In the genomic region with DNA sequence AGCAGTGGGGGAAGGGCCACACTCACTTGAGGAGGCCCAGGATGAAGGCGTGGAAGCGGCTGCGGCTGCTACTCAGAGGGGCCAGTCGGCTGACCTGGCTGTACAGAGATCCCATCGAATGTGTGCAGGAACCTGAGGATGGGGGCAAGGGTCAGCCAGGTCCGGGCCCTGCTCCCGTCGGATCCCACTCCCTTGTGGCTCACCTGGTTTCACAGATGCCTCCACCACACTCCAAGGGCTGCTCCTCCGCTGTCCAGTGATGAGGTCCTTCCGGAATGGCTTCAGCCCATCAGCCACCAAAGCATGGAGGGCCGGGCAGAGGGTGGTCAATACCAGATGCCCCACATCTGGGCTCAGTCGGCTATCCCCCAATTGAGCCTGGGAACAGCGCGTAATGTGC, we compare ENCODE assay signal across 7 mouse cellular contexts. TPM values are rescaled to one million over a fixed set of nuclear protein-coding genes. Genes with fewer than 3 reads are reported as not detected.
DNase-seq lines count a peak whose midpoint lies in the region; ATAC-seq and TF ChIP-seq lines count a peak whose summit lies in the region.

No protein-coding gene starts in this region.

- H3K27me3 ChIP-seq in forebrain, embryonic 12.5 days, result peaks cover 44% of the 10 kb centered on the region
- H3K27me3 ChIP-seq in intestine, postnatal 0 days (replicated peaks; ENCODE audit: control insufficient read depth, insufficient read depth, low read length), result no peaks in the 10 kb centered on the region
- peaks cover 14% of the 10 kb centered on the region; the same call in 1 of the 2 replicates for H3K27me3 ChIP-seq in neural tube, embryonic 13.5 days

- H3K9me3 ChIP-seq in forebrain, embryonic 12.5 days, result no peaks in the 10 kb centered on the region
- no peaks in the 10 kb centered on the region for H3K9me3 ChIP-seq in intestine, postnatal 0 days (ENCODE audit: control insufficient read depth)
- H3K9me3 ChIP-seq in neural tube, embryonic 13.5 days, result no peaks in the 10 kb centered on the region

- no peak overlapping the region for H3K9ac ChIP-seq in forebrain, embryonic 12.5 days
- H3K9ac ChIP-seq in intestine, postnatal 0 days (ENCODE audit: low read depth, low read length), result 0 out of 2 replicates have a peak overlapping the region, but pooled peaks have one; percentile 76
- H3K9ac ChIP-seq in neural tube, embryonic 13.5 days, result peak overlapping the region; percentile 92; the same call in 1 of the 2 replicates

- DNase-seq in lung, adult 2 months, result no peak
- no peak for DNase-seq in lung, postnatal 25 days (ENCODE audit: low spot score)
- DNase-seq in left cerebral cortex, adult 18-20 months (ENCODE audit: low spot score in 2 of 2), result no peak
- DNase-seq in frontal cortex, postnatal 36 days (ENCODE audit: low spot score in 2 of 2), result no peak

- H3K4me2 ChIP-seq in forebrain, embryonic 12.5 days, result peak overlapping the region; percentile 98
- H3K4me2 ChIP-seq in intestine, postnatal 0 days (replicated peaks; ENCODE audit: low read depth), result peak overlapping the region; percentile 100
- peak overlapping the region; percentile 94 for H3K4me2 ChIP-seq in neural tube, embryonic 13.5 days

- ATAC-seq in forebrain, embryonic 12.5 days (ENCODE audit: low FRiP score), result no peak
- ATAC-seq in intestine, postnatal 0 days, result no peak
- no peak for ATAC-seq in neural tube, embryonic 13.5 days (ENCODE audit: low read depth)

- WGBS in lung, adult 2 months, result 49% methylated on average over 14 of the region's 14 CpGs
- WGBS in forebrain, embryonic 12.5 days, result 71% methylated on average over 14 of the region's 14 CpGs
- 42% methylated on average over 14 of the region's 14 CpGs for WGBS in intestine, postnatal 0 days
- WGBS in neural tube, embryonic 13.5 days, result 64% methylated on average over 14 of the region's 14 CpGs

- H3K4me1 ChIP-seq in lung, adult 2 months (ENCODE audit: control insufficient read depth, insufficient read depth, low read length), result peaks cover 13% of the 10 kb centered on the region
- peaks cover 51% of the 10 kb centered on the region for H3K4me1 ChIP-seq in forebrain, embryonic 12.5 days
- peaks cover 11% of the 10 kb centered on the region; the same call in 1 of the 2 replicates for H3K4me1 ChIP-seq in intestine, postnatal 0 days (replicated peaks; ENCODE audit: control insufficient read depth, insufficient read depth, low read length)
- H3K4me1 ChIP-seq in neural tube, embryonic 13.5 days (replicated peaks), result peaks cover 51% of the 10 kb centered on the region

- H3K27ac ChIP-seq in forebrain, embryonic 12.5 days, result no peak overlapping the region
- H3K27ac ChIP-seq in intestine, postnatal 0 days (ENCODE audit: low read depth, low read length), result 0 out of 2 replicates have a peak overlapping the region, but pooled peaks have one; percentile 92
- no peak overlapping the region for H3K27ac ChIP-seq in neural tube, embryonic 13.5 days (replicated peaks)

- TF ChIP-seq CTCF in lung, adult 2 months (IDR thresholded peaks at IDR 0.05; ENCODE audit: insufficient read depth, low read length), result no peak
- TF ChIP-seq CTCF in intestine, postnatal 0 days (IDR thresholded peaks at IDR 0.05; ENCODE audit: low read depth), result no peak

- no peak for TF ChIP-seq POLR2A in lung, adult 2 months (IDR thresholded peaks at IDR 0.05; ENCODE audit: borderline replicate concordance, extremely low read depth, low read depth, low read length)

- H3K4me3 ChIP-seq in lung, adult 2 months (replicated peaks; ENCODE audit: extremely low read depth, low read depth, low read length), result peak overlapping the region; percentile 62
- peak overlapping the region; percentile 63 for H3K4me3 ChIP-seq in forebrain, embryonic 12.5 days (replicated peaks)
- H3K4me3 ChIP-seq in intestine, postnatal 0 days (ENCODE audit: low read depth, low read length), result peak overlapping the region; percentile 64
- peak overlapping the region; percentile 74 for H3K4me3 ChIP-seq in neural tube, embryonic 13.5 days

- H3K36me3 ChIP-seq in forebrain, embryonic 12.5 days (replicated peaks), result peaks cover 40% of the 10 kb centered on the region
- H3K36me3 ChIP-seq in intestine, postnatal 0 days (ENCODE audit: control insufficient read depth, insufficient read depth), result peaks cover 14% of the 10 kb centered on the region; the same call in 1 of the 2 replicates
- H3K36me3 ChIP-seq in neural tube, embryonic 13.5 days, result peaks cover 49% of the 10 kb centered on the region

RNA-seq across cellular contexts. Expression of a gene that starts 4.1 kb away (rescaled TPM):
- polyA plus RNA-seq in lung, adult 2 months (2012; rRNA removed), result 56.3 and 61.3 TPM in 2 replicates
- polyA plus RNA-seq in forebrain, embryonic 12.5 days (2016; fragmentation: Nextera tagmentation; extraction: Ambion mirVana), result 36.0 and 40.0 TPM in 2 replicates
- 29.0 and 32.5 TPM in 2 replicates for polyA plus RNA-seq in intestine, postnatal 0 days (2015; fragmentation: Nextera tagmentation; extraction: Ambion mirVana)
- 83.4 and 91.9 TPM in 2 replicates for polyA plus RNA-seq in neural tube, embryonic 13.5 days (2015; fragmentation: Nextera tagmentation; extraction: Ambion mirVana)
- total RNA-seq in left cerebral cortex, adult 18-20 months (2021), result 100 to 1,000 TPM; 186 to 198 TPM

RNA-seq across cellular contexts. Expression of a gene that starts 11.9 kb away (rescaled TPM):
- polyA plus RNA-seq in lung, adult 2 months (2012; rRNA removed), result not detected in 2 replicates
- 0.12 TPM in 1 of 2 replicates, not detected in the other for polyA plus RNA-seq in forebrain, embryonic 12.5 days (2016; fragmentation: Nextera tagmentation; extraction: Ambion mirVana)
- not detected in 2 replicates for polyA plus RNA-seq in intestine, postnatal 0 days (2015; fragmentation: Nextera tagmentation; extraction: Ambion mirVana)
- 0.15 TPM in 1 of 2 replicates, not detected in the other for polyA plus RNA-seq in neural tube, embryonic 13.5 days (2015; fragmentation: Nextera tagmentation; extraction: Ambion mirVana)
- total RNA-seq in left cerebral cortex, adult 18-20 months (2021), result not detected

RNA-seq across cellular contexts. Expression of a gene that starts 12.8 kb away (rescaled TPM):
- 81.2 and 128 TPM in 2 replicates for polyA plus RNA-seq in lung, adult 2 months (2012; rRNA removed)
- polyA plus RNA-seq in forebrain, embryonic 12.5 days (2016; fragmentation: Nextera tagmentation; extraction: Ambion mirVana), result 292 and 322 TPM in 2 replicates
- polyA plus RNA-seq in intestine, postnatal 0 days (2015; fragmentation: Nextera tagmentation; extraction: Ambion mirVana), result 138 and 154 TPM in 2 replicates
- 329 and 357 TPM in 2 replicates for polyA plus RNA-seq in neural tube, embryonic 13.5 days (2015; fragmentation: Nextera tagmentation; extraction: Ambion mirVana)
- 100 to 1,000 TPM; 110 to 111 TPM for total RNA-seq in left cerebral cortex, adult 18-20 months (2021)

RNA-seq across cellular contexts. Expression of a gene that starts 47.0 kb away (rescaled TPM):
- polyA plus RNA-seq in lung, adult 2 months (2012; rRNA removed), result 0.94 and 1.1 TPM in 2 replicates
- polyA plus RNA-seq in forebrain, embryonic 12.5 days (2016; fragmentation: Nextera tagmentation; extraction: Ambion mirVana), result 0.09 and 0.22 TPM in 2 replicates
- 91.8 and 103 TPM in 2 replicates for polyA plus RNA-seq in intestine, postnatal 0 days (2015; fragmentation: Nextera tagmentation; extraction: Ambion mirVana)
- polyA plus RNA-seq in neural tube, embryonic 13.5 days (2015; fragmentation: Nextera tagmentation; extraction: Ambion mirVana), result 0.14 and 0.46 TPM in 2 replicates
- total RNA-seq in left cerebral cortex, adult 18-20 months (2021), result not detected
